Mouse (Mus musculus): ENCODE data around the gene Gm4969. TPM values are rescaled to one million over a fixed set of nuclear protein-coding genes. Genes with fewer than 3 reads are reported as not detected.

The Gm4969 gene
- polyA plus RNA-seq, 1 experiment from 2014 or later, result 6.9 TPM

GRCm38 (mm10) chr7:19055108-19055507 is 63.1 kb downstream of the Gm4969 start:
- no peaks in the 10 kb centered on the region for H3K9me3 ChIP-seq
- peaks cover 10% of the 10 kb centered on the region; the same call in 1 of the 2 replicates for H3K4me1 ChIP-seq
- no peak overlapping the region for H3K4me3 ChIP-seq
- no peak overlapping the region for H3K4me2 ChIP-seq
- no peak overlapping the region for H3K9ac ChIP-seq
- WGBS, result 93% methylated on average over 8 of the region's 8 CpGs
- H3K27ac ChIP-seq, result no peak overlapping the region
- H3K36me3 ChIP-seq (replicated peaks), result peaks cover 5% of the 10 kb centered on the region
- no peak for ATAC-seq (replicated peaks)
- no peaks in the 10 kb centered on the region for H3K27me3 ChIP-seq (replicated peaks)

- Histone ChIP-seq H3K4me3 (peak overlapping the region; percentile 33), H3K27me3 (replicated peaks) (no peaks in the 10 kb centered on the region), H3K4me2 (peak overlapping the region; percentile 54), H3K9me3 (no peaks in the 10 kb centered on the region), H3K36me3 (replicated peaks) (peaks cover 9% of the 10 kb centered on the region), H3K27ac (no peak overlapping the region), H3K9ac (peak overlapping the region; percentile 28; the same call in 1 of the 2 replicates), H3K4me1 (peaks cover 10% of the 10 kb centered on the region; the same call in 1 of the 2 replicates)
- 63% methylated on average over 9 of the region's 9 CpGs for WGBS
- peak; percentile 57 for ATAC-seq (replicated peaks)
Measured at GRCm38 (mm10) chr7:19054777-19055076, 63.4 kb downstream of the Gm4969 start.

- H3K4me1 ChIP-seq, result peaks cover 10% of the 10 kb centered on the region; the same call in 1 of the 2 replicates
- H3K9me3 ChIP-seq, result no peaks in the 10 kb centered on the region
- H3K27ac ChIP-seq, result peak within 1 kb of the TSS; percentile 51; the same call in 1 of the 2 replicates
- ATAC-seq (replicated peaks), result peak; percentile 76
- peak within 1 kb of the TSS; percentile 28; the same call in 1 of the 2 replicates for H3K9ac ChIP-seq
- H3K4me2 ChIP-seq, result peak within 1 kb of the TSS; percentile 54
- H3K36me3 ChIP-seq (replicated peaks), result peaks cover 13% of the 10 kb centered on the region
- H3K4me3 ChIP-seq, result peak within 1 kb of the TSS; percentile 33
- H3K27me3 ChIP-seq (replicated peaks), result no peaks in the 10 kb centered on the region
- 26% methylated on average over 33 of the region's 33 CpGs for whole genome bisulfite sequencing
Measured at GRCm38 (mm10) chr7:19054047-19054776, 64.0 kb downstream of the Gm4969 start, which contains the start of gene Rsph6a. TSS of gene Rsph6a (plus strand) at chr7:19054690.

GRCm38 (mm10) chr7:19053136-19053532 is 65.0 kb downstream of the Gm4969 start:
- Histone ChIP-seq H3K27me3 (replicated peaks) (no peaks in the 10 kb centered on the region), H3K4me1 (peaks cover 10% of the 10 kb centered on the region; the same call in 1 of the 2 replicates), H3K4me2 (no peak overlapping the region), H3K9me3 (no peaks in the 10 kb centered on the region), H3K27ac (no peak overlapping the region), H3K9ac (no peak overlapping the region), H3K4me3 (no peak overlapping the region), H3K36me3 (replicated peaks) (peaks cover 20% of the 10 kb centered on the region)
- WGBS, result 90% methylated on average over 7 of the region's 7 CpGs
- no peak for ATAC-seq (replicated peaks)

GRCm38 (mm10) chr7:19052345-19053135 is 65.6 kb downstream of the Gm4969 start:
- Histone ChIP-seq H3K4me1 (peaks cover 10% of the 10 kb centered on the region; the same call in 1 of the 2 replicates), H3K9me3 (no peaks in the 10 kb centered on the region), H3K4me3 (no peak overlapping the region), H3K4me2 (no peak overlapping the region), H3K9ac (no peak overlapping the region), H3K36me3 (replicated peaks) (peaks cover 26% of the 10 kb centered on the region), H3K27ac (no peak overlapping the region), H3K27me3 (replicated peaks) (no peaks in the 10 kb centered on the region)
- no peak for ATAC-seq (replicated peaks)
- 92% methylated on average over 15 of the region's 15 CpGs for WGBS

- Histone ChIP-seq H3K27ac (no peak overlapping the region), H3K4me2 (no peak overlapping the region), H3K9ac (no peak overlapping the region), H3K27me3 (replicated peaks) (no peaks in the 10 kb centered on the region), H3K4me3 (no peak overlapping the region), H3K36me3 (replicated peaks) (peaks cover 40% of the 10 kb centered on the region), H3K4me1 (peaks cover 10% of the 10 kb centered on the region; the same call in 1 of the 2 replicates), H3K9me3 (no peaks in the 10 kb centered on the region)
- ATAC-seq (replicated peaks), result no peak
- 79% methylated on average over 4 of the region's 4 CpGs for WGBS
Measured at GRCm38 (mm10) chr7:19051161-19051560, 67.0 kb downstream of the Gm4969 start.

GRCm38 (mm10) chr7:19050172-19050571 is 68.0 kb downstream of the Gm4969 start:
- WGBS, result 91% methylated on average over 8 of the region's 8 CpGs
- Histone ChIP-seq H3K9ac (no peak overlapping the region), H3K4me2 (no peak overlapping the region), H3K27me3 (replicated peaks) (no peaks in the 10 kb centered on the region), H3K4me3 (no peak overlapping the region), H3K4me1 (peaks cover 10% of the 10 kb centered on the region; the same call in 1 of the 2 replicates), H3K36me3 (replicated peaks) (peaks cover 49% of the 10 kb centered on the region), H3K9me3 (no peaks in the 10 kb centered on the region), H3K27ac (no peak overlapping the region)
- ATAC-seq (replicated peaks), result no peak

- H3K4me3 ChIP-seq, result no peak overlapping the region
- peaks cover 4% of the 10 kb centered on the region; the same call in 1 of the 2 replicates for H3K4me1 ChIP-seq
- H3K36me3 ChIP-seq (replicated peaks), result peaks cover 58% of the 10 kb centered on the region
- no peak for ATAC-seq (replicated peaks)
- no peaks in the 10 kb centered on the region for H3K27me3 ChIP-seq (replicated peaks)
- no peaks in the 10 kb centered on the region for H3K9me3 ChIP-seq
- no peak overlapping the region for H3K9ac ChIP-seq
- no peak overlapping the region for H3K4me2 ChIP-seq
- no peak overlapping the region for H3K27ac ChIP-seq
- WGBS, result 93% methylated on average over 5 of the region's 5 CpGs
Measured at GRCm38 (mm10) chr7:19049252-19049651, 68.9 kb downstream of the Gm4969 start.

Small RNAs within 50 kb of the gene (microRNA-seq; reads per million reads assigned to microRNA genes)
- gene Mir3100, result 0.74 reads per million

Other genes with a start within 250 kb of the Gm4969 start
- 27.0 and 27.3 TPM in 2 replicates for gene Pglyrp1, start 247.0 kb downstream of the Gm4969 start, polyA plus RNA-seq (2015; fragmentation: Nextera tagmentation; extraction: Ambion mirVana)
- 24.6 and 25.8 TPM in 2 replicates for gene Ccdc61, start 208.0 kb downstream of the Gm4969 start, polyA plus RNA-seq (2015; fragmentation: Nextera tagmentation; extraction: Ambion mirVana)
- gene Nova2, start 192.5 kb downstream of the Gm4969 start, polyA plus RNA-seq (2015; fragmentation: Nextera tagmentation; extraction: Ambion mirVana), result 15.2 and 15.9 TPM in 2 replicates
- 0.80 and 1.0 TPM in 2 replicates for gene Nanos2, start 131.0 kb downstream of the Gm4969 start, polyA plus RNA-seq (2015; fragmentation: Nextera tagmentation; extraction: Ambion mirVana)
- 5.8 and 6.2 TPM in 2 replicates for gene Mypop, start 127.1 kb downstream of the Gm4969 start, polyA plus RNA-seq (2015; fragmentation: Nextera tagmentation; extraction: Ambion mirVana)
- gene Irf2bp1, start 114.3 kb downstream of the Gm4969 start, polyA plus RNA-seq (2015; fragmentation: Nextera tagmentation; extraction: Ambion mirVana), result 33.4 and 40.2 TPM in 2 replicates
- gene Foxa3, start 94.8 kb downstream of the Gm4969 start, polyA plus RNA-seq (2015; fragmentation: Nextera tagmentation; extraction: Ambion mirVana), result not detected in 2 replicates
- gene Sympk, start 94.0 kb downstream of the Gm4969 start, polyA plus RNA-seq (2015; fragmentation: Nextera tagmentation; extraction: Ambion mirVana), result 30.6 and 32.7 TPM in 2 replicates
- gene Rsph6a, start 63.7 kb downstream of the Gm4969 start, polyA plus RNA-seq (2015; fragmentation: Nextera tagmentation; extraction: Ambion mirVana), result 0.15 and 0.37 TPM in 2 replicates
- 34.2 and 40.9 TPM in 2 replicates for gene Dmwd, start 42.1 kb downstream of the Gm4969 start, polyA plus RNA-seq (2015; fragmentation: Nextera tagmentation; extraction: Ambion mirVana)
- gene Dmpk, start 34.5 kb downstream of the Gm4969 start, polyA plus RNA-seq (2015; fragmentation: Nextera tagmentation; extraction: Ambion mirVana), result 10.8 and 13.9 TPM in 2 replicates
- gene Six5, start 23.8 kb downstream of the Gm4969 start, polyA plus RNA-seq (2015; fragmentation: Nextera tagmentation; extraction: Ambion mirVana), result 2.1 and 2.2 TPM in 2 replicates
- gene Fbxo46, start 1.5 kb upstream of the Gm4969 start, polyA plus RNA-seq (2015; fragmentation: Nextera tagmentation; extraction: Ambion mirVana), result 21.1 and 21.4 TPM in 2 replicates
- gene Qpctl, start 30.9 kb upstream of the Gm4969 start, polyA plus RNA-seq (2015; fragmentation: Nextera tagmentation; extraction: Ambion mirVana), result 26.4 and 27.0 TPM in 2 replicates
- gene Snrpd2, start 31.4 kb upstream of the Gm4969 start, polyA plus RNA-seq (2015; fragmentation: Nextera tagmentation; extraction: Ambion mirVana), result 109 and 112 TPM in 2 replicates
- 3.5 and 4.3 TPM in 2 replicates for gene Gipr, start 47.8 kb upstream of the Gm4969 start, polyA plus RNA-seq (2015; fragmentation: Nextera tagmentation; extraction: Ambion mirVana)
- gene Eml2, start 58.1 kb upstream of the Gm4969 start, polyA plus RNA-seq (2015; fragmentation: Nextera tagmentation; extraction: Ambion mirVana), result 8.9 and 10.8 TPM in 2 replicates
- gene Gpr4, start 94.2 kb upstream of the Gm4969 start, polyA plus RNA-seq (2015; fragmentation: Nextera tagmentation; extraction: Ambion mirVana), result 3.5 and 4.0 TPM in 2 replicates
- gene Opa3, start 110.0 kb upstream of the Gm4969 start, polyA plus RNA-seq (2015; fragmentation: Nextera tagmentation; extraction: Ambion mirVana), result 37.9 and 41.1 TPM in 2 replicates
- gene Vasp, start 153.4 kb upstream of the Gm4969 start, polyA plus RNA-seq (2015; fragmentation: Nextera tagmentation; extraction: Ambion mirVana), result 35.9 and 37.4 TPM in 2 replicates
- 1.1 and 1.7 TPM in 2 replicates for gene Ppm1n, start 161.7 kb upstream of the Gm4969 start, polyA plus RNA-seq (2015; fragmentation: Nextera tagmentation; extraction: Ambion mirVana)
- gene Rtn2, start 164.3 kb upstream of the Gm4969 start, polyA plus RNA-seq (2015; fragmentation: Nextera tagmentation; extraction: Ambion mirVana), result 112 and 121 TPM in 2 replicates
- gene Fosb, start 191.7 kb upstream of the Gm4969 start, polyA plus RNA-seq (2015; fragmentation: Nextera tagmentation; extraction: Ambion mirVana), result 0.08 TPM in 1 of 2 replicates, not detected in the other
- 80.2 and 83.3 TPM in 2 replicates for gene Ercc1, start 226.4 kb upstream of the Gm4969 start, polyA plus RNA-seq (2015; fragmentation: Nextera tagmentation; extraction: Ambion mirVana)
- gene Cd3eap, start 241.1 kb upstream of the Gm4969 start, polyA plus RNA-seq (2015; fragmentation: Nextera tagmentation; extraction: Ambion mirVana), result 22.0 and 25.1 TPM in 2 replicates
- gene Ppp1r13l, start 241.4 kb upstream of the Gm4969 start, polyA plus RNA-seq (2015; fragmentation: Nextera tagmentation; extraction: Ambion mirVana), result 2.1 and 2.5 TPM in 2 replicates

All from midbrain, embryonic 15.5 days (tissue).